Mouse (Mus musculus) granulocyte monocyte progenitor cell, adult 5-6 weeks (primary cell): ENCODE measurements around the gene Zfp975. TPM values are rescaled to one million over a fixed set of nuclear protein-coding genes. Genes with fewer than 3 reads are reported as not detected.
"Not testable (repeated sequence)": the region's sequence is repeated elsewhere in the genome, so short reads cannot be mapped to it uniquely, and the experiment has no call there.

Experiments
- ATAC-seq: replicated peaks from 2 replicates; pipeline ENCODE4 v1.8.0; 2016; ENCODE audit warnings: mild to moderate bottlenecking, moderate TSS enrichment, inconsistent platforms; ENCODE audit not compliant: poor library complexity, severe bottlenecking
- total RNA-seq, 2 experiments: library from RNA; stranded (forward) in 1 of 2; stranded (reverse) in 1 of 2; fragments of 200-712, 200-1000 nt in 1 of 2; fragments of >200 nt in 1 of 2; fragmentation: Nextera tagmentation in 1 of 2; gene quantifications; 2 replicates each; pipeline ENCODE4 v1.2.3; 2014 to 2017

Zfp975 gene
- total RNA-seq (2014; fragmentation: Nextera tagmentation) (9.9 and 11.9 TPM in 2 replicates), total RNA-seq (2017) (4.5 and 7.6 TPM in 2 replicates)

DNA sequence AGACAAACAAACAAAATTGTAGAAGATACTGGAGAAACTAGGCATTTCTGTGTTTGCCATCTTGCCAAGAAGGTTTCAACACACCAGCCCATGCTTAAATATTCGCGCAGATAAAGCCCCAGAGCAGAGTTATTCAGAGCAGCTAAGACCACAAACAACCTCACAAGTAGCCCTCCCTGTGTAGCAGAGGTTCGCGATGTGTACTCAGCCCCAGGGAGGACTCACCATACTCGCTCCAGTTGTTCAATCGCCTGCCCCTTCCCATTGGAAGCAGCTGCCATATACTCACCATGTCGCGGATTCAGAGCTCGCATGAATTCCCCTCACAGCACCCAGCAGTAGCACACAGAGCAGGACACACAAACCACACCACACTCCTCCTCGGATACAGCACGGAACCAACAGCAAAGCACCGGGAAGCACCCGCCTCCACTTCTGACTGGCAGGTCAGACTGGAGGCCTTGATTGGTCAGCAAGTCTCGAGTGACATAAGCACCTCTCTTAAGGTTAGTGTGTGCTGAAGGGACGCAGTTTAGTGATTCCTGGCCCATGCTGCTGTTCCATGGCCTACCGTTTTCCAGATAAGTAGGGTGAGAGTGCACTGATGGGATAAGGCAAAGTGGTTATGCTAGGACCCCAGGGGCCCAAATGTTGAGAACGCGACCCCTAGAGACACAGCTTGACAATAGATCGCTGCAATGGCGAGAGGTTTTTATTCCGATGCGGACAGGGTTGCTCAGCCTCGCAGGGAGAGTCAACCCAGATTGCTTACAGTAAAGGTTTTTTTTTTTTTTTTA, at the start of gene Zfp975:
TSS of gene Zfp975 (minus strand) at position 381 of the 797 bp plus-strand sequence.
- ATAC-seq, result peak; percentile 100

DNA sequence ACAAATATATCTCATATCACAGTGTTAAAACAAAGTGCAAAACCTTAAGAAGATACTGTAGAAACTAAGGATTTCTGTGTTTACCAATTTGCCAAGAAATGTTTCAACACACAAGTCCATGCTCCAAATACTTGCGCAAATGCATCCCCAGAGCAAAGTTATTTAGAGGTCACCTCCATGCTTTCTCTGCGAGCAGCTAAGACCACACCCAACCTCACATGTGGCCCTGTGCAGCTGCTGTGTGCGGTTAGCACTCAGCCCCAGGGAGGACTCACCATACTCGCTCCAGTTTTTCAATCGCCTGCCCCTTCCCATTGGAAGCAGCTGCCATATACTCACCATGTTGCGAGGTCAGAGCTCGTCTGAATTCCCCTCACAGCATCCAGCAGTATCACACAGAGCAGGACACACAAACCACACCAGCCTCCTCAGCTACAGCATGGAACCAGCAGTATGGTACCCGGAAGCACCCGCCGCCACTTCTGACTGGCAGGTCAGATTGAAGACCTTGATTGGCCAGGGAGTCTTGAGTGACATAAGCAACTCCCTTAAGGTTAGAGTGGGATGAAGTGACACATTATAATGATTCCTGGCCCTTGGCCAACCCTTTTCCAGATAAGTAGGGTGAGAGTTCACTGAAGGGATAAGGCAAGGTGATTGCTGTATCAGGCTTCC, 46.1 kb upstream of the Zfp975 start:
- ATAC-seq, result no peak

DNA sequence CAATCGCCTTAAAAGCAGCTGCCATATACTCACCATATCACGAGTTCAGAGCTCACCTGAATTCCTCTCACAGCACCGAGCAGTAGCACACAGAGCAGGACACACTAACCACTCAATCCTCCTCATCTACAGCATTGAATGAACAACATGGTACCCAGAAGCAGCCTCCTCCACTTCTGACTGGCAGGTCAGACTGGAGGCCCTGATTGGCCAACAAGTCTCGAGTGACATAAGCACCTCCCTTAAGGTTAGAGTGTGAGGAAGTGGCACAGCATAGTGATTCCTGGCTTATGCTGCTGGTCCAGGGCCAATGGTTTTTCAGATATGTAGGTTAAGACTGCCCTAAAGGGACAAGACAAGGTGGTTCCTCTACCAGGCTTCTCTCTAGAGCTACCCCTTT, 34.4 kb upstream of the Zfp975 start, which contains the start of gene Gm17067:
TSS of gene Gm17067 (minus strand) at position 101 of the 400 bp plus-strand sequence.
- not testable (repeated sequence) for ATAC-seq

DNA sequence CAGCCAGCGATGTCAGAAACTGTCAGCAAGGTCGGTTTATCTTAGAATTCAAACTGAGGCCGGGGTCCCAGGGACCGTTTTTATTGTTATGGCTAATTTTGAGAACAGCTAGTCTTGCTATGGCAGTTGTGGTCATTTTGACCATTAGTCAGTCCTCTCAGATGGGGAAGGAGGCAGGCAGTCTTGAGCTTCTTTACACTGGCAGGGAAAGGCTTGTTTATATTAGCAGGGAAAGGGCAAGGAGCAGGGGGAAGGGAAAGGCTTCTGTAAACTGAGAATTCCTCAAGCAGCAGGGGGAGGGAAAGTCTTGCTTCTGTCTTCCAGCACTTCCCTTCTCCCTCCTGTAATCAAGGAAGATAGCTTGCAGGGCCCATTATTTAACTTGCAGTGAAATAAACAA, 709 bp upstream of the Zfp975 start:
- ATAC-seq, result 0 out of 2 replicates have a peak, but pooled peaks have one; percentile 5

DNA sequence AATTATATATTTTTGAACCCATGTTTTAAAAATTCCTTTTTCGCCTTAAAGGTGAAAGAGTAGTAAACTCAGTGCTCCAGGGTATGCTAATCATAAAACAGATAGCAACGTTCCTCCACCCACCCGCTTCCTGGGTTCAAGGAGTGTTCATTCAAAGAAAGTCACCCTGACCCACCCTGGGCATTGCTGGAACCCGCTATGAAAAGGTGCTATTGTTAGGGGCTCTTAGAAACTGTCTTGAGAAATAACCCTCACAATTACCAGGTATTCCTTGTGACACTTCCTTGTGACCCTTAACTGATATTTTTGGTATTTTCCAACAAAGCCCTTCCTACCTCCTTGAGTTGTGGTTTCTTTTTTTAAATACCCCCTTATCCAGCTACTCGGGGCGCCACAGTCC, 12.5 kb downstream of the Zfp975 start:
- not testable (repeated sequence) for ATAC-seq

DNA sequence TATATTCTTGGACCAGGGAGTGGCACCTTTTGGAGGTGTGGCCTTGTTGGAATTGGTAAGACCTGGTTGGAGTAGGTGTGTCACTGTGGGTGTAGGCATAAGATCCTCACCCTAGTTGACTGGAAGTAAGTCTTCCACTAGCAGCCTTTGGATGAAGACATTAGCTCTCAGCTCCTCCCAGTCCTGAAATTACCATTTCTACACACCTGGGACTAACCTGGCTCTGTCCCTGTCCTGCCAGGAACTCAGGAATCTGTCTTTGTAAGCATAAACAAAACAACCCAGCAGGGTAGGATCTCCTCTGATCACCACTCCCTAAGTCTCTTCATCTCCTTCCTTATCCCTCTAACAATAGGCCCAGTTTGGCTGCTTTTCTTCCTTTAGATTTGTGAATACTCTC, 12.9 kb downstream of the Zfp975 start:
- ATAC-seq, result not testable (repeated sequence)

DNA sequence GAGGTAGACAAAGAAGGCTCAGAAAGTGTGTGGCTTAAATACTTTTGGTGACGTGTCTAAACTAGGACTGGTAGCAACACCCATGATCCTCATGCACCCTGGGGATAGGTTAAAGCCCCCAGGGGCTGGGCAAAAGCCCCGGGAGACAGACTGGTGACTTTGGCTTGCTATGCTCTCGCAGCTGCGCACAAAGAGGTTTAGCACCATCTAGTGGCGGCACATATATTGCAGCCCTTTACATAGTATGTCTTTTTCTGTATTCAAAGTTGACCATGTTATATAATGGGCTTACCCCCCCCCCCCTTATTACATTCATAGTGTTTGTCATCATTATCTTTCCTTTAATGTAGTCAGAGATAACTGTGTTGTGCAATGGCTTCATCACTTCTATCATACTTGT, 32.4 kb downstream of the Zfp975 start:
- ATAC-seq, result not testable (repeated sequence)

DNA sequence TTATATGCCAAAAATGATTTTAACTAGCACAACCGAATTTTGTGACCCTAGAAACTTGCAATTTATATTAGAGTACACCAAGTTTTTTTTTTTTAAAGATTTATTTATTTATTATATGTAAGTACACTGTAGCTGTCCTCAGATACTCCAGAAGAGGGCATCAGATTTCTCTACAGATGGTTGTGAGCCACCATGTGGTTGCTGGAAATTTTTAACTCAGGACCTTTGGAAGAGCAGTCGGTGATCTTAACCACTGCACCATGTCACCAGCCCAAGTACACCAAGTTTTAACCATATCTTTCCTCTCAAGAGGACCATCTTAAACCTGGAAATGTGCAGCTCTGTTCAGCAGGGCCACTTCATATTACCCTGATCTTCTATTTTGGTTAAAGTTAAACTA, 37.3 kb downstream of the Zfp975 start:
- ATAC-seq, result not testable (repeated sequence)

DNA sequence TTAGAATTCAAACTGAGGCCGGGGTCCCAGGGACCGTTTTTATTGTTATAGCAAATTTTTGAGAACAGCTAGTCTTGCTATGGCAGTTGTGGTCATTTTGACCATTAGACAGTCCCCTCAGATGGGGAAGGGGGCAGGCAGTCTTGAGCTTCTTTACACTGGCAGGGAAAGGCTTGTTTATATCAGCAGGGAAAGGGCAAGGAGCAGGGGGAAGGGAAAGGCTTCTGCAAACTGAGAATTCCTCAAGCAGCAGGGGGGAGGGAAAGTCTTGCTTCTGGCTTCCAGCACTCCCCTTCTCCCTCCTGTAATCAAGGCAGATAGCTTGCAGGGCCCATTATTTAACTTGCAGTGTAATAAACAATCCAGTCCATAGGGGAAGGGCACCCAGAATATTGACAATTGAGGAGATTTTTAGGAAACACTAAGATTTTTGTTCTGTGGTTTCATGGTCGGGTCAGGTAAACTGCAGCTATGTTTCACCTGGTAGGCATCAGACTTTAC, 49.4 kb downstream of the Zfp975 start:
- ATAC-seq, result not testable (repeated sequence)

DNA sequence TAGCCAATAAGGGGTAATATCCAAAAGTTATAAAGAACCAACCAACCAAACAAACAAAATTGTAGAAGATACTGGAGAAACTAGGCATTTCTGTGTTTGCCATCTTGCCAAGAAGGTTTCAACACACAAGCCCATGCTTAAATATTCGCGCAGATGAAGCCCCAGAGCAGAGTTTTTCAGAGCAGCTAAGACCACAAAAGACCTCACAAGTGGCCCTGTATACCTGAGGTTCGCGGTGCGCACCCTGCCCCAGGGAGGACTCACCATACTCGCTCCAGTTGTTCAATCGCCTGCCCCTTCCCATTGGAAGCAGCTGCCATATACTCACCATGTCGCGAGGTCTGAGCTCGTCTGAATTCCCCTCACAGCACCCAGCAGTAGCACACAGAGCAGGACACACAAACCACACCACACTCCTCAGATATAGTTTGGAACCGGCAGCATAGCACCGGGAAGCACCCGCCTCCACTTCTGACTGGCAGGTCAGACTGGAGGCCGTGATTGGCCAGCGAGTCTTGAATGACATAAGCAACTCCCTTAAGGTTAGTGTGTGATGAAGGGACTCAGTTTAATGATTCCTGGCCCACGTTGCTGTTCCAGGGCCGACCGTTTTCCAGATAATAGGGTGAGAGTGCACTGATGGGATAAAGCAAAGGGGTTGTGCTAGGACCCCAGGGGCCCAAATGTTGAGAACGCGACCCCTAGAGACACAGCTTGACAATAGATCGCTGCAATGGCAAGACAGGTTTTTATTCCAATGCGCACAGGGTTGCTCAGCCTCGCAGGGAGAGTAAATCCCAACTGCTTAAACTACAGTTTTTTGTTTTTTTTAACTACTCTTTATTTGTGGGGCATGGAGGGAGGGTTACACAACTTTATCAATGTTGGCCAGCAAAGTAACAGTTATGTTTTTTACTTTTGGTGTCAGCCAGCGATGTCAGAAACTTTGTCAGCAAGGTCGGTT, 50.1 kb downstream of the Zfp975 start, which contains the start of gene Zfp976:
TSS of gene Zfp976 (minus strand) at position 437 of the 964 bp plus-strand sequence.
- ATAC-seq, result peak; percentile 100

DNA sequence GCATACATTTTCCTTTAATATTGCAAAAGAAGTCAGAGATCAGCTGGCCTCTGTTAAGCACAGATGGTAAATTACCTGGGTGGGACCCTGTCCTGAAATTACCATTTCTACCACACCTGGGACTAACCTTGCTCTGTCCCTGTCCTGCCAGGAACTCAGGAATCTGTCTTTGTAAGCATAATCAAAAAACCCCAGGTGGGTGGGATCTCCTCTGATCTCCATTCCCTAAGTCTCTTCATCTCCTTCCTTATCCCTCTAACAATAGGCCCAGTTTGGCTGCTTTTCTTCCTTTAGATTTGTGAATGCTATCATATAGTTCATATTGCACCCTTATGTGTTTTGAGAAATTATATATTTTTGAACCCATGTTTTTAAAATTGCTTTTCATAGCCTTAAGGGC, 61.5 kb downstream of the Zfp975 start:
- ATAC-seq, result not testable (repeated sequence)

Other genes with a start within 250 kb of the Zfp975 start
- not detected in 2 replicates for gene 4933421I07Rik, start 244.6 kb downstream of the Zfp975 start, total RNA-seq (2014; fragmentation: Nextera tagmentation)
- gene 4933421I07Rik, start 244.6 kb downstream of the Zfp975 start, total RNA-seq (2017), result not detected in 2 replicates
- gene Zfp141, start 187.0 kb downstream of the Zfp975 start, total RNA-seq (2014; fragmentation: Nextera tagmentation), result 26.6 and 38.7 TPM in 2 replicates
- 42.9 and 52.0 TPM in 2 replicates for gene Zfp141, start 187.0 kb downstream of the Zfp975 start, total RNA-seq (2017)
- not detected in 2 replicates for gene Gm21028, start 114.2 kb downstream of the Zfp975 start, total RNA-seq (2014; fragmentation: Nextera tagmentation)
- gene Gm21028, start 114.2 kb downstream of the Zfp975 start, total RNA-seq (2017), result not detected in 2 replicates
- gene Zfp977, start 100.2 kb downstream of the Zfp975 start, total RNA-seq (2014; fragmentation: Nextera tagmentation), result not detected in 2 replicates
- 1.0 TPM in 1 of 2 replicates, not detected in the other for gene Zfp977, start 100.2 kb downstream of the Zfp975 start, total RNA-seq (2017)
- 5.5 and 8.4 TPM in 2 replicates for gene Zfp976, start 50.2 kb downstream of the Zfp975 start, total RNA-seq (2014; fragmentation: Nextera tagmentation)
- 5.4 and 5.7 TPM in 2 replicates for gene Zfp976, start 50.2 kb downstream of the Zfp975 start, total RNA-seq (2017)
- not detected in 2 replicates for gene Gm17067, start 34.3 kb upstream of the Zfp975 start, total RNA-seq (2014; fragmentation: Nextera tagmentation)
- gene Gm17067, start 34.3 kb upstream of the Zfp975 start, total RNA-seq (2017), result not detected in 2 replicates
- gene Vmn2r62, start 100.8 kb upstream of the Zfp975 start, total RNA-seq (2014; fragmentation: Nextera tagmentation), result not detected in 2 replicates
- gene Vmn2r62, start 100.8 kb upstream of the Zfp975 start, total RNA-seq (2017), result not detected in 2 replicates
- gene Gm2381, start 174.5 kb upstream of the Zfp975 start, total RNA-seq (2014; fragmentation: Nextera tagmentation), result not detected in 2 replicates
- gene Gm2381, start 174.5 kb upstream of the Zfp975 start, total RNA-seq (2017), result not detected in 2 replicates
- gene Vmn2r63, start 241.1 kb upstream of the Zfp975 start, total RNA-seq (2014; fragmentation: Nextera tagmentation), result not detected in 2 replicates
- gene Vmn2r63, start 241.1 kb upstream of the Zfp975 start, total RNA-seq (2017), result not detected in 2 replicates